Mouse (Mus musculus): Measurements from ENCODE around the gene Slc35d3.

Gene Slc35d3

GRCm38 (mm10) chr10:19850998-19851691 is at the start of gene Slc35d3:
TSS of gene Slc35d3 (minus strand) at chr10:19851459.
- DNase-seq (ENCODE audit: extremely low read depth, low read depth, low spot score): no peak

- no peak for DNase-seq (ENCODE audit: extremely low read depth, low read depth, low spot score)
These were observed 48.9 kb upstream of the Slc35d3 start for GRCm38 (mm10) chr10:19900191-19900590.

GRCm38 (mm10) chr10:19893976-19894375 is 42.7 kb upstream of the Slc35d3 start:
- DNase-seq (ENCODE audit: extremely low read depth, low read depth, low spot score): no peak

GRCm38 (mm10) chr10:19893146-19893545 is 41.9 kb upstream of the Slc35d3 start:
- DNase-seq (ENCODE audit: extremely low read depth, low read depth, low spot score): no peak

GRCm38 (mm10) chr10:19891686-19892085 is 40.4 kb upstream of the Slc35d3 start:
- DNase-seq (ENCODE audit: extremely low read depth, low read depth, low spot score): no peak

- no peak for DNase-seq (ENCODE audit: extremely low read depth, low read depth, low spot score)
These were observed 38.6 kb upstream of the Slc35d3 start for GRCm38 (mm10) chr10:19889908-19890307.

- DNase-seq (ENCODE audit: extremely low read depth, low read depth, low spot score): no peak
These were observed 35.0 kb upstream of the Slc35d3 start for GRCm38 (mm10) chr10:19886249-19886648.

- DNase-seq (ENCODE audit: extremely low read depth, low read depth, low spot score): no peak
These were observed 33.1 kb upstream of the Slc35d3 start for GRCm38 (mm10) chr10:19884409-19884808.

- no peak for DNase-seq (ENCODE audit: extremely low read depth, low read depth, low spot score)
These were observed 29.2 kb upstream of the Slc35d3 start for GRCm38 (mm10) chr10:19880437-19880836.

GRCm38 (mm10) chr10:19879161-19879560 is 27.9 kb upstream of the Slc35d3 start:
- DNase-seq (ENCODE audit: extremely low read depth, low read depth, low spot score): no peak

- DNase-seq (ENCODE audit: extremely low read depth, low read depth, low spot score): no peak
These were observed 26.4 kb upstream of the Slc35d3 start for GRCm38 (mm10) chr10:19877679-19878078.

- DNase-seq (ENCODE audit: extremely low read depth, low read depth, low spot score): no peak
These were observed 26.0 kb upstream of the Slc35d3 start for GRCm38 (mm10) chr10:19877257-19877656.

GRCm38 (mm10) chr10:19876669-19877068 is 25.4 kb upstream of the Slc35d3 start:
- DNase-seq (ENCODE audit: extremely low read depth, low read depth, low spot score): no peak

GRCm38 (mm10) chr10:19875346-19875745 is 24.1 kb upstream of the Slc35d3 start:
- DNase-seq (ENCODE audit: extremely low read depth, low read depth, low spot score): no peak

GRCm38 (mm10) chr10:19855597-19856306 is 4.5 kb upstream of the Slc35d3 start:
- DNase-seq (ENCODE audit: extremely low read depth, low read depth, low spot score): no peak

GRCm38 (mm10) chr10:19853609-19854008 is 2.4 kb upstream of the Slc35d3 start:
- no peak for DNase-seq (ENCODE audit: extremely low read depth, low read depth, low spot score)

- no peak for DNase-seq (ENCODE audit: extremely low read depth, low read depth, low spot score)
These were observed 1.5 kb upstream of the Slc35d3 start for GRCm38 (mm10) chr10:19852776-19853175.

GRCm38 (mm10) chr10:19850544-19850997 is 688 bp downstream of the Slc35d3 start:
- no peak for DNase-seq (ENCODE audit: extremely low read depth, low read depth, low spot score)

GRCm38 (mm10) chr10:19849771-19850365 is 1.4 kb downstream of the Slc35d3 start:
- DNase-seq (ENCODE audit: extremely low read depth, low read depth, low spot score): no peak

- DNase-seq (ENCODE audit: extremely low read depth, low read depth, low spot score): no peak
These were observed 2.1 kb downstream of the Slc35d3 start for GRCm38 (mm10) chr10:19848928-19849770.

GRCm38 (mm10) chr10:19839836-19840235 is 11.4 kb downstream of the Slc35d3 start:
- DNase-seq (ENCODE audit: extremely low read depth, low read depth, low spot score): peak; percentile 80
